Mouse (Mus musculus): ENCODE measurements around the gene Psme2.

GRCm38 (mm10) chr14:55567496-55567895 lies 23.4 kb downstream of the Psme2 start:
- TF ChIP-seq CTCF (IDR thresholded peaks at IDR 0.05; ENCODE audit: low read depth) (no peak), EP300 (IDR thresholded peaks at IDR 0.05; ENCODE audit: low read depth) (no peak)
